Mouse (Mus musculus): Measurements from ENCODE around the gene Foxm1.
A peak's percentile ranks its signal among the peaks of the same experiment; 100 is the strongest.

The Foxm1 gene

DNA sequence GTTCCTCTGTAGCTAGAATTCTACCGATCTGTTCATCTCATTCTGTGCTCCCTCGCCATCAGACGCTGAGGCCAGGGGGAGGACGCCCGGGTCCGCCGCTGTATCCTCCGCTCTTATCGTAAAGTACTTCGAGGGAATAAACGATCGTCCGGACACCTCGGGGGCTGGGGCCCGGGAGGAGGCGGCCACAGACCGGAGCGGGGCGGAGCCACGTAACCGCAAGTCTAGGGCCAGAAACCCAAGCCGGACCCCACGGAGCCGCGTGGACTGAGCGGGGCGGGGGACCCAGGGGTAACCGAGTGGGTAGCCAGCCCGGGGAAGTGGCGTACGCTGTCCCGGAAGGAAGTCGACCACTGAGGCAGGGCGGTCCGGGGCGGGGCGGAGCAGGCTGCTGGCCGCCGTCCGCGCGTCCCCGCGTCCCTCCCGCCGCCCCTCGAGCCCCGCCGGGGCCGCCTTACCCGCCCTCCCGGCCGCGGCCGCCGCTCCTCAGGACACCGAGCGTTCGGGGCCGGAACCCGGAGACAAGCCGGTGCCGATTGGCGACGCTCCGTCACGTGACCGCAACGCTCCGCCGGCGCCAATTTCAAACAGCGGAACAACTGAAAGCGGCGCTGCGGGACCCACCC lies at the start of gene Foxm1, which contains the start of gene Rhno1:
Gene Foxm1, plus strand, starts transcription at position 587 of the 626 bp plus-strand sequence.
Gene Rhno1, minus strand, starts transcription at position 531 of the 626 bp plus-strand sequence.
- DNase-seq (ENCODE audit: low spot score) = peak; percentile 78

DNA sequence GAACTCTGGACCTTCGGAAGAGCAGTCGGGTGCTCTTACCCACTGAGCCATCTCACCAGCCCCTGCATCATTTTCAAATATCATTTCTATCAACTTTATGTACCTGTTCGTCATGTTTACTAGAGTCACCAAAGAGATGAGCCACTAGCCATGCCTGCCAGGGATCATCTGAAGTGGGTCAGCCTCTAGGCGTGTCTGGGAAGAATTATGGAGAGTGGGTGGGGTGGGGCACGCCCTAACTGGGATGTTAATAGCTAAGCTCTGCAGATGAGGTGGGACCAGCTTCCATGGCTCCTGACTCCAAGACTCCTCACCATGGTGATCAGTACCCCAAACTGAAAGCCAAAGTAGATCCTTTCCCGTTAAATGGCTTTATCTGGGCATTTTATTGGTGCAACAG lies 48.0 kb upstream of the Foxm1 start:
- DNase-seq (ENCODE audit: low spot score) = no peak

DNA sequence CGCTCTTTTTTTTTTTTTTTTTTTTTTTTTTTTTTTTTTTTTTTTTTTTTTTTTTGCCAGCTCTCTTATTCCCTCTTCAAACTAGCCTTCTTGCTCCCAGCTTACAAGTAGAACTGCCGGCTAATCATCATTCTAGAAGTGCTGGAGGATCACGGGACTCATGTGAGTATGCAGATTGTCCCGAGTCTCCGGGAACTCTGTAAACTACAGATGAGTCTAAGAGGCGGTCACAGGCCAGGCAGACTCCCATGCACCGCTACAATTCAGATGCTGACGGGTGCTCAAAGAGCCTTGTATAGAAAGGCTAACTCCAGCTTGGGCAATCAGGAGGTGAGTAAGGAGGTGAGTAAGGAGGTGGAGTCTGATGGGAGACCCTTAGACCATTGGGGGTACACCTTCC lies 47.2 kb upstream of the Foxm1 start:
- no peak for DNase-seq (ENCODE audit: low spot score)

DNA sequence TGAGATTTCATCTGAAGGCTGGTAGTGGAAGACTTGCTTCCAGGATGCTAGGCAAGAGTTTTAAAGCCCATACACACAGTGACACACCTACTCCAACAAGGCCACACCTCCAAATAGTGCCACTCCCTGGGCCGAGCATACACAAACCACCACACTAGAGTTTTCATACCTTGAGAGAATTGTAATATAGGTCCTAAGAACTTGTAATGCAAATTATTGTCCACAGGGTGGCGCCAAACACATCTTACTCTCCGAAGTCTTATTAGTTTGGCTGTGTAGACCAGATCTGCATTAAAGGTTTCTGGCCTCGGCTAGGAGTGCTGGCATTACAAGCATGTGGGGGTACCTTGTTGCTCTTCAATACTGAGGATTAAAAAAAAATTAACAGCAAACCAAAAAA lies 44.5 kb upstream of the Foxm1 start:
- no peak for DNase-seq (ENCODE audit: low spot score)

GRCm38 (mm10) chr6:128334397-128335124 lies 28.2 kb upstream of the Foxm1 start:
- DNase-seq (ENCODE audit: low spot score) = peak; percentile 37

- DNase-seq (ENCODE audit: low spot score) = no peak
Observed at GRCm38 (mm10) chr6:128337467-128337866, 25.3 kb upstream of the Foxm1 start.

DNA sequence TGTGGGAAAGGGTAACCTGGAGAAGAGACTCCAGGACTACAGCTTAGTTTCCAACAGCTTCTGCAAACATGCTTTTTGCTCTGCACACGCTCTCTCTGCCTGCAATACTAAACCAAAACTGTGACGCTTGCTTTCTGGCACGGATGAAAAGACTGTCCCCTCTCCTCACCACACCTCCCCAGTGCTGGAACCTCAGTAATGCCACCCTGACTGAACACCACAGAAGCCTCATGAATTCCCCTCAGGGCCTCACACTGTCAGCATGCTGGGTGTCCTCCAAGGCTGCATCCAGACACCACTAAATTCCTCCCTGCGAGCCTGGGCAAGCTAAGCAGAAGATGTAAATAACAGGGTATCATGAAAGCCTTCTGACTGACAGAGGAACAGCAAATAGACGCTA lies 23.9 kb upstream of the Foxm1 start:
- no peak for DNase-seq (ENCODE audit: low spot score)

DNA sequence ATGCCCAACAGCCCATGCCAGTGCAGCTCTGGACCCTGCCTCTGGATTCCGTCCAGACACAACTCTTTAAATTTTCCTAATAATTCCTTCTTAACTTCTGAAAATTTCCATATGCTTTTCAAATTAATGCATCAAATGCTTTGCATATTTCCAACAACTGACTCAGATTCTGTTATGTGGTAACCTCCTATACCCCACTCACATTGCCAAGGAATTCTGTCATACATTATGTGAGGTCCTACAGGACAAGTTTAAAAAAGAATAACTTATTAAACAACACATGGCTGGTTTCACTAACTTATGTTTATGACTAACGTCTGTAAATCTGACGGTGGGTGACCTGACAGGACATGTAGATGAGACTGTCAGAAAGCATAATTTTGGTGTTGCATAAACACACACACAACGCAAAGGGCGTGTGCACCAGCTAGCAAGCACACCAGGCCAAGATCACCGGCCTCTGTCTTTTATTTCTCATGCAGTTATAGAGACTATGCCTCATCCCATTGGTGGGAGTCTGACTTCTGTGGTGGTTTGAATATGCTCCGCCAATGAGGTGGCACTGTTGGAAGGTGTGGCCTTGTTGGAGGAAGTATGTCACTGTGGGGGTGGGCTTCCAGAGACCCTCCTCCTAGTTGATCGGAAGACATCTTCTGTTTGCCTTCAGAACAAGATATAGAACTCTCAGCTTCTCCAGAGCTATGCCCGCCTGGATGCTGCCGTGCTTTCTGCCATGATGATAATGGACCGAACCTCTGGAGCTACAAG lies 20.6 kb upstream of the Foxm1 start:
- DNase-seq (ENCODE audit: low spot score) = no peak

DNA sequence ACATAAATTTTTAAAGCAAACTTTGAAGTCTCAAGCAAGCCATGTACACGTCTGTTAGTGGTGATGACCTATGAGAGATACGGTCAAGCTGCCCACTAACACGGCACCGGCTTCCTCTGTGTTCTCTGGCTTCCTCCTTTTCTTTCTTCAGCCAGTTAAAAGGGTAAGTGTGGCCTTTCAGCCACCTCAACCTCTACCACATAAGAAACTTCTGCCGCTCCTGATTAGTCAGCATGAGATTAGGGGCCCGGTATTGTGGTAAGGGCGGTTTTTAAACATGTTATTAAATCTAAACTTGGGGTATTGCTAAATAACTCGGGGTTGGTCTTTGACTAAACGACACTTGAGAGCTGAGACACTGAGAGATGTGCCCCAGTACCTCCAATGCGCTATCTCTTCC lies 17.1 kb upstream of the Foxm1 start:
- no peak for DNase-seq (ENCODE audit: low spot score)

DNA sequence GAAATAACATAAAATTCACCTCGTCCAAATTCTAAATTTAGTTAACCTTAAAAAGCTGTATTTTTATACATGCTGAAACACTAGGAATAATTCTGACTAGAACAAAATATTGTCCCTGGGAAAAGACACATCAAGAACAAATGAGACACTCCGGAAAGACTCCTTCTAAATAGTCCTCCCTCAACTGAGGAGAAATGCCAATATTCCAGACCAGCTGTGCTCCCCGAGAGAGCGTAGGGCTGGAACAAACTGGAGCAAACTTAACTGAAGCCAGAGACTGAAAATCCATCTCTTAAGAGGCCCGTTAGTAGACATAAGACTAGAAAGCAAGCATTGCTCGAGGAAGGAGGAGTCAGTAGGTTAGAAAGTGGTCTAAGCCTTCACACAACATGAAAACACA lies 16.0 kb upstream of the Foxm1 start:
- no peak for DNase-seq (ENCODE audit: low spot score)

DNA sequence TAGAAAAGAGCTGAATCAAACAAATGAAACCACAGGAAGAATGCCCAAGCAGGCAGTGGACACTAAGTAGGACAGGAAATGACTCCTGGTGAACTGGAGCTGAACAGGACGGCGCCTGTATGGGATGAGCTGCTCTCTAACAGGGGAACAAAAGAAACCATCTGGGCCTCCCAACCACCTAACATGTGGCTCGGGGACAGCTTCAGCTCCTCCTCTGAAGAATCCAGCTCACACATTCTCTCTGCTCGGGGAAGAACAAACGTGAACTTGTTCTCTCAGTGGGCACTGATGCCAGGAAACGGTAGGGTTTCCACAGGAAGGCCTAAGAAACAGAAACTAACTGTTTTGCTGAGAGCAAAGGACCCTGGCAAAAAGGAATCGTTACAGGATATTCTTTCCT lies 13.1 kb upstream of the Foxm1 start:
- DNase-seq (ENCODE audit: low spot score) = no peak

GRCm38 (mm10) chr6:128354140-128354539 lies 8.6 kb upstream of the Foxm1 start:
- DNase-seq (ENCODE audit: low spot score) = no peak

- DNase-seq (ENCODE audit: low spot score) = peak; percentile 53
Observed at GRCm38 (mm10) chr6:128355201-128355681, 7.5 kb upstream of the Foxm1 start.

DNA sequence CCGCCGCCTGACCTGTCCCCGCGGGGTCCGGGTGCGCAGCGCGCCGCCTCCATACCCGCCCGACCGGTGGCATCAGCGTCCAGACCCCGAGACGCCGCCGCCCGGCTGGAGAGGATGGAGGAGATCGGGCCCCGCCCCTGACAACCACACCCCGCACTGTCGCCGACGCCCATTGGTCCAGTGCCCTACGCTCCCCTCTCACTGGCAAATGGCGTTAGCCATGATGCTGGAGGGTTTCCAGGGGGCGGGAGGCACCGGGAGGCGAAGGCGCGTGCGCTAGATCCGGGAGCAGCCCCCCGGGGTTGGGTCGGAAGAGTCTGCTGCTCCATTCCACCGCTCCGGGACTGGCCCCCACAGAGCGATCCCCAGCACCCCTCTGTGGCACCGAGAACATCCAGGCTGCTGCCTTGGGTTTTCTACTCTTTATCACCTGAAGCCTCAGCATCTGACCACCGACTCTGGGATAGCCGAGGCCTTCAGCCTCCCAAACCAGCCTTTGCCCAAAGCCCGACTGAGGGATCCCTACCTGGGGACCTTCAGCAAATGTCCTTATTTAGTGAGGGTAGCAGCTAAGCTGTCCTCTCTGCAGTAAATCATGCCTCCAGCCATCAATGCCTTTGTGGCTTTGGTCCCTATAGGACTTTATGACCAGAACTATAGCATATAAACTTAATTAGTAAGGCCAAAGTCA lies 6.9 kb upstream of the Foxm1 start, which contains the start of gene Tulp3:
Gene Tulp3, minus strand, starts transcription at position 126 of the 691 bp plus-strand sequence.
- peak; percentile 95 for DNase-seq (ENCODE audit: low spot score)

DNA sequence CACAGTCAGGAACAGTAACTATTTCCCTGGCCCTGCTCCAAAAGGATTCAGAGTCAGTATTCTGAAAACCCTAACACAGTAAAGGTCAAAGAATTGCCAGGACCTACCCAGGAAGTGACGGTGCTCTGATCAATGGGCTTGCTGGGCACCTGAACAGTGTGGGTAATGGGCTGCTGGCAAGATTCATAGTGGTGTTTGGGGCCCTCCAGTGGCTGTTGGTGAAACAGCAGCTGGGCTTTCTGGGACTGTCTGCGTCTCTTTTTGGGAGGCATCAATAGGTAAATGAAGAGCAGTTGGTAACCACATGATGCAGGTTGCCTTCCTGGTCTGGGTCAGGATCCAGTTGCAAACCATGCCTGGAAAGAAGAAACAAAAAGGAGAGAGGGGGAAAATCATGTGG lies 3.8 kb upstream of the Foxm1 start:
- DNase-seq (ENCODE audit: low spot score) = peak; percentile 23

DNA sequence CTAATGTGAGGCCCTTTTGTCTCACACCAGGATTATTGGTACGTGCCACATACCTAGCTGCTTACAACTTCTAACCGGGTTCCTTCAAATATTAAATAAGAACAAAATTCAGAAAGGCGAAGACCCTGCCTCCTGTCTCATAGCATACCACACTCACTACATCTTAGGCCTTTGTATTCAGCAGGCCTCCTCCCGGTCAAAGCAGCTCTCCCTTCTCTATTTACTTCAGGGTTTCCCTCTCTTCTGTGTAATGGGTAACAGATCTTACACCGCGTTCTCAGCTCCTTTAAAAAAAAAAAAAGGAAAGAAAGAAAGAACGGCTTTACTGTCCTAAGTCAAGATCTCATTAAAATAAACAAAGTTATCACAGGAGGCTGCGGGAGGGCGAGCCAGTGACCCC lies 866 bp upstream of the Foxm1 start:
- DNase-seq (ENCODE audit: low spot score) = no peak

DNA sequence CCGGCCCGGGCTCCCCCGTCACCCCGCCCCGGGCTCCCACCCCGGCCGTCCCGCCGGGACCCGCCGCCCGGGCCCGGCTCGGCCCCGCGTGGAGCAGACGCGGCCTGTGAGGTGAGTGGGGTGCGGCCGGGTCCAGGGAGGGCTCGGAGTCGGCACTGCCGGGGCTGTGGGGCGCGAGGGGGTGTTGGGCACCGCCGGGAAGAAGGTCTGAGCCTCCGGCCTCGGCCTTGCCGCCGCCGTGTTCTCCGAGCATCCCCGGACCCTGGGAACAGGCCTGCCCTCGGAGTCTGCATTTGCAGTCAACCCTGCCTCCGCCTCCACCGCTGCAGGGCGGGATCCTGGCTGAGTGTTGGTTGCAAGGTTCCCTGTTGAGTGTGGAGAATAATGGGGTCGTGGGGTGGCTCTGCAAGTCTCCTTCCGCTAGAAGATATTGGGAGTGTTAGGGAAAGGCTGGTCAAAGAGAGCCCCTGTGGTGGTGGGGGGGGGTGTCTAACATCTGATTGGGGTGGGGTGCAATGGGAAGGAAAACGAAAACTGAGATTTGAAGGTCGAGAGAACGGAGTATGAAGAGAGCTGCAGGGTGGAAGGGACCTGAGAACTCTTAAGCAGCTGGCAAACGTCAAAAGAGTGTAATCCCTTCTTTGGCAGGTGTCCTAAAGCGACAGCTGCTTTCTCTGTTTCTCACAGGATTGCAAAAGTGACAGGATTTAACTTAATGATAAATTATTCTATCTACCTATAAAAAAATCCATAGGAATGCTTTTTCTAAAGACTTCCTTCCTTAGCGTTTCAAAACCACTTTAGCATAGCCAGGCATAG lies 449 bp downstream of the Foxm1 start:
- no peak for DNase-seq (ENCODE audit: low spot score)

GRCm38 (mm10) chr6:128364721-128365120 lies 2.0 kb downstream of the Foxm1 start:
- DNase-seq (ENCODE audit: low spot score) = no peak

DNA sequence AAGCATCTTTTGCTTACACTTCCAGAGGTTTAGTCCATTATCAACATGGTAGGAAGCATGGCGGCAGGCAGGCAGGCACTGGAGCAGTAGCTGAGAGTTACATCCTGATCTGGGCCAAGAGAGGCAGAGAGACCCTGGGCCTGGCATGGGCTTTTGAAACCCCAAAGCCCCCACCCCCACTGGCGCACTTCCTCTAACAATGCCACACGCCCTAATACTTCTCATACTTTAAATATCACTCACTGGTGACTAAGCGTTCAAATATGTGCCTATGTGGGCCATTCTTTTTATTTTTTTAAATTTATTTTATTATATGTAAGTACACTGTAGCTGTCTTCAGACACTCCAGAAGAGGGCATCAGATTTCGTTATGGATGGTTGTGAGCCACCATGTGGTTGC lies 3.7 kb downstream of the Foxm1 start:
- DNase-seq (ENCODE audit: low spot score) = no peak

DNA sequence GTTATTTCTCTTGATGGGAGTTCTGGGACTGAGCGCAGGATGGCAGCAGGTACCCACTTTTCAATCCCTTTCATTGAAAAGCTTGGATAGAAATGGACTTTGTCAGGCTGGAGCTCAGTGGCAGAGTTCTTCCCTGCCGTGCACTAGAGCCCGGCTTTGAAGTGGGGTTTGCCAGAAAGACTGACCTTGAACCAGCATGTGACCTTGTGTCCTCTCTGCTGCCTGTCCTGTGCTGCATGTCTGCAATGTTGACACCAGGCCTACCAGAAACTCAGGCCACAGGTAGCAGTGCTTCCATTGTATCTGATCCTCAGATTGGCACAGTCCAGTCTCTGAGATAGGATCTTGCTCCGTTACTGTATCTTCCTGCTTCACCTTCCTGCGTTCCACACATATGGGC lies 7.3 kb downstream of the Foxm1 start:
- DNase-seq (ENCODE audit: low spot score) = no peak

DNA sequence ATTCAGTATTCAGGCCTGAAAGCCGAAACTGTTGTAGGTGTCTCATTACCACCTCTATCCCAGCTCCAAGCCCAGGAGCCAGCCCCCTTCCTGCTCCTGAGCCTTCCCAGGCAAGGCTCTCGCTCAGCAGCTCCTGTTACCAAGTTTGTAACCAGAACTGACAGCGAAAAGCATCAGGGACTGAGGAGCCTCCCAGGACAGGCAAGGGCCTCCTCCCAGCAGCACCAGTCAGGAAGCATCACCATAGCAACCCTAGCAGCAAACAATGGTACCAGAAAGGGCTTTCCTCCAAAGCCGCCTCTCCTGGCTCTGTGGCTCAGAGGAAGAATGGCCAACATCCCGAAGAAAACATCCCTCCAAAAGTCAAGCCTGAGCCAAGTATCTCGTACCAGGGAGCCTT lies 12.4 kb downstream of the Foxm1 start, which contains the start of the genes Tex52 and Gm44596:
Gene Tex52, plus strand, starts transcription at position 265 of the 400 bp plus-strand sequence.
Gene Gm44596, plus strand, starts transcription at position 312 of the 400 bp plus-strand sequence.
- no peak for DNase-seq (ENCODE audit: low spot score)

Data from ovary, adult 18-20 months (tissue).